Comparison of ENCODE assay signal across 7 mouse cellular contexts in the genomic region with DNA sequence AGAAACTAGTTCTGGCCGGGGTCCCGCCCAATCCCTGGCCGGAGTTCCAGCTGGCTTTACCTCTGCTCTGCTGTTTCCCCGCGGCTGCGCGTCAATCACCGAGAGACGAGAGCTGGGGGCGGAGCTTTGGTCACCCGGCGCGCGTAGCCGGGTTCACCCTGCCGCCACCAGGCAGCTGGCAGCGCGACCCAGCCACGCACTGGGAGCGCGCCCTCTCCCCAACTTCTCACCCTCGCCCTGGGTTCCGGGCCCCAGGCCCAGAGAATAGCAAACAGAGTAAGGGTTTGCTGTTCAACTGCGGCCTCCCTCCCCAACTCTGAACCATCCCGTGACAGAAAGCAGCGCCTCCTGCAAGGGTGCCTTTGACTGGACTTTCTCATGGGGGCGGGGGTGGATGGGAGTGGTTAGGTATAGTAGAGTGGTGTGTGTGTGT. TPM values are rescaled to one million over a fixed set of nuclear protein-coding genes. Genes with fewer than 3 reads are reported as not detected.
DNase-seq lines count a peak whose midpoint lies in the region; ATAC-seq and TF ChIP-seq lines count a peak whose summit lies in the region.

No protein-coding gene starts in this region.

- H3K27me3 ChIP-seq in hindbrain, embryonic 14.5 days (ENCODE audit: control insufficient read depth, insufficient read depth, low read length), result no peaks in the 10 kb centered on the region

- H3K4me1 ChIP-seq in ES-E14 (ENCODE audit: control insufficient read depth in 2 of 2, insufficient read depth in 2 of 2, low read length in 2 of 2, poor library complexity in 1 of 2), result peaks cover 0 to 4% of the 10 kb centered on the region in 2 experiments; a peak in 1 of 4 replicates
- no peaks in the 10 kb centered on the region for H3K4me1 ChIP-seq in hindbrain, embryonic 14.5 days (replicated peaks; ENCODE audit: control insufficient read depth, insufficient read depth, low read length)

- WGBS in hindbrain, embryonic 14.5 days, result under 1% methylated on average over 27 of the region's 27 CpGs

- no peak overlapping the region for H3K27ac ChIP-seq in ES-E14 (ENCODE audit: insufficient read depth, low read depth, low read length, poor library complexity, severe bottlenecking)
- peak overlapping the region; percentile 99 for H3K27ac ChIP-seq in hindbrain, embryonic 14.5 days

- ATAC-seq in hindbrain, embryonic 14.5 days (ENCODE audit: low FRiP score), result peak; percentile 55
- peak; percentile 51 for ATAC-seq in megakaryocyte, adult 5-6 weeks (ENCODE audit: poor library complexity, severe bottlenecking)

- peak overlapping the region; percentile 65 for H3K4me2 ChIP-seq in hindbrain, embryonic 14.5 days (replicated peaks)

- in situ Hi-C loops in ES-E14 (cut with MboI; ENCODE audit: low sequenced_read_pairs in 2 of 2, unreplicated experiment in 2 of 2), result loop anchor here (10.0 to 25.0 kb wide), 2 partner anchors 480 to 488 kb away; a partner anchor contains a TSS

- DNase-seq in ES-E14 (ENCODE audit: low read depth, low spot score), result peak; percentile 71
- DNase-seq in adrenal gland, postnatal 36 days, result peak; percentile 96
- peak; percentile 69 to 81 for DNase-seq in frontal cortex, postnatal 10 days (ENCODE audit: low spot score in 2 of 2)
- peak; percentile 80 for DNase-seq in hindbrain, embryonic 14.5 days (ENCODE audit: low spot score)
- DNase-seq in left cerebral cortex, postnatal 14 days (ENCODE audit: low spot score in 2 of 2), result peak; percentile 67 to 75
- DNase-seq in right cerebral cortex, postnatal 25 days, result peak; percentile 80

- H3K4me3 ChIP-seq in ES-E14 (ENCODE audit: insufficient read depth in 1 of 2, low read depth in 1 of 2, low read length in 2 of 2, poor library complexity in 1 of 2, severe bottlenecking in 1 of 2), result peak overlapping the region; percentile 65 to 71
- peak overlapping the region; percentile 71 for H3K4me3 ChIP-seq in hindbrain, embryonic 14.5 days (replicated peaks; ENCODE audit: low read length)

- no peaks in the 10 kb centered on the region for H3K36me3 ChIP-seq in ES-E14 (ENCODE audit: control insufficient read depth, insufficient read depth, low read length, poor library complexity, severe bottlenecking)
- H3K36me3 ChIP-seq in hindbrain, embryonic 14.5 days (replicated peaks; ENCODE audit: control insufficient read depth, insufficient read depth), result no peaks in the 10 kb centered on the region

- intact Hi-C loops in left cerebral cortex, postnatal 14 days (cut with DNase I), result no loop called here

- peak overlapping the region; percentile 8; the same call in 1 of the 2 replicates for H3K9ac ChIP-seq in ES-E14 (ENCODE audit: insufficient read depth, low read depth, low read length, poor library complexity, severe bottlenecking)
- peak overlapping the region; percentile 99 for H3K9ac ChIP-seq in hindbrain, embryonic 14.5 days

- no peaks in the 10 kb centered on the region for H3K9me3 ChIP-seq in ES-E14 (ENCODE audit: control insufficient read depth, insufficient read depth, low read depth, low read length)
- H3K9me3 ChIP-seq in hindbrain, embryonic 14.5 days (ENCODE audit: control insufficient read depth, low read length), result no peaks in the 10 kb centered on the region

TF ChIP-seq in ES-E14, 5 proteins besides CTCF, POLR2A, EP300 and RAD21:
- TF ChIP-seq CHD2 (IDR thresholded peaks at IDR 0.05; ENCODE audit: low read depth, low read length) (no peak), ZNF384 (IDR thresholded peaks at IDR 0.05; ENCODE audit: low read depth, low read length) (no peak), ZC3H11A (IDR thresholded peaks at IDR 0.05; ENCODE audit: borderline replicate concordance, low read depth, low read length) (no peak), HCFC1 (IDR thresholded peaks at IDR 0.05; ENCODE audit: borderline replicate concordance, insufficient read depth, low read length) (no peak), MAFK (IDR thresholded peaks at IDR 0.05; ENCODE audit: insufficient read depth, low read depth, low read length) (no peak)

RNA-seq across cellular contexts. Expression of a gene that starts 1.4 kb away (rescaled TPM):
- 2.1 and 12.4 TPM in 2 replicates for total RNA-seq in ES-E14 (2012; rRNA removed)
- 100 to 1,000 TPM; 224 to 238 TPM for total RNA-seq in adrenal gland, postnatal 36 days (2021)
- polyA plus RNA-seq in hindbrain, embryonic 14.5 days (2014; fragmentation: Nextera tagmentation; extraction: Ambion mirVana), result 136 and 159 TPM in 2 replicates
- 10 to 100 TPM; 80.8 to 89.3 TPM for total RNA-seq in left cerebral cortex, postnatal 14 days (2021)
- total RNA-seq in megakaryocyte, adult 5-6 weeks (2015), result not detected in 2 replicates
- not detected in 2 replicates for total RNA-seq in megakaryocyte, adult 5-6 weeks (2017)
